Mouse (Mus musculus) embryo, embryonic 11 days (tissue): ENCODE measurements around the gene Jag1.

Experiments
- DNase-seq: peaks from one replicate; pipeline ENCODE4 v3.0.0-alpha.2; 2015

The Jag1 gene

GRCm38 (mm10) chr2:137049906-137050305 is 66.5 kb downstream of the Jag1 start:
- DNase-seq: no peak

- no peak for DNase-seq
Measured at GRCm38 (mm10) chr2:137049367-137049766, 67.1 kb downstream of the Jag1 start.

- DNase-seq: no peak
Measured at GRCm38 (mm10) chr2:137044122-137044521, 72.3 kb downstream of the Jag1 start.
